Mouse (Mus musculus): Measurements from ENCODE around the gene Azin2. TPM values are rescaled to one million over a fixed set of nuclear protein-coding genes. Genes with fewer than 3 reads are reported as not detected.

Azin2 gene
- total RNA-seq, 1 experiment from 2014 or later, result 5.8 TPM

- ATAC-seq (replicated peaks; ENCODE audit: insufficient number of reproducible peaks, low FRiP score, low TSS enrichment, poor library complexity, severe bottlenecking), result no peak
Observed at GRCm38 (mm10) chr4:128981833-128982180, 19.6 kb upstream of the Azin2 start.

GRCm38 (mm10) chr4:128980890-128981832 is 18.9 kb upstream of the Azin2 start:
- ATAC-seq (replicated peaks; ENCODE audit: insufficient number of reproducible peaks, low FRiP score, low TSS enrichment, poor library complexity, severe bottlenecking), result peak; percentile 55

- ATAC-seq (replicated peaks; ENCODE audit: insufficient number of reproducible peaks, low FRiP score, low TSS enrichment, poor library complexity, severe bottlenecking), result no peak
Observed at GRCm38 (mm10) chr4:128978634-128979033, 16.4 kb upstream of the Azin2 start.

GRCm38 (mm10) chr4:128977217-128977616 is 15.0 kb upstream of the Azin2 start:
- no peak for ATAC-seq (replicated peaks; ENCODE audit: insufficient number of reproducible peaks, low FRiP score, low TSS enrichment, poor library complexity, severe bottlenecking)

- ATAC-seq (replicated peaks; ENCODE audit: insufficient number of reproducible peaks, low FRiP score, low TSS enrichment, poor library complexity, severe bottlenecking), result no peak
Observed at GRCm38 (mm10) chr4:128976577-128976976, 14.3 kb upstream of the Azin2 start.

GRCm38 (mm10) chr4:128974677-128975076 is 12.4 kb upstream of the Azin2 start:
- 0 out of 2 replicates have a peak, but pooled peaks have one; percentile 14 for ATAC-seq (replicated peaks; ENCODE audit: insufficient number of reproducible peaks, low FRiP score, low TSS enrichment, poor library complexity, severe bottlenecking)

GRCm38 (mm10) chr4:128971065-128971694 is 8.9 kb upstream of the Azin2 start:
- peak; percentile 76 for ATAC-seq (replicated peaks; ENCODE audit: insufficient number of reproducible peaks, low FRiP score, low TSS enrichment, poor library complexity, severe bottlenecking)

GRCm38 (mm10) chr4:128970417-128970807 is 8.2 kb upstream of the Azin2 start:
- no peak for ATAC-seq (replicated peaks; ENCODE audit: insufficient number of reproducible peaks, low FRiP score, low TSS enrichment, poor library complexity, severe bottlenecking)

- no peak for ATAC-seq (replicated peaks; ENCODE audit: insufficient number of reproducible peaks, low FRiP score, low TSS enrichment, poor library complexity, severe bottlenecking)
Observed at GRCm38 (mm10) chr4:128969607-128970416, 7.6 kb upstream of the Azin2 start.

GRCm38 (mm10) chr4:128969081-128969480 is 6.8 kb upstream of the Azin2 start:
- ATAC-seq (replicated peaks; ENCODE audit: insufficient number of reproducible peaks, low FRiP score, low TSS enrichment, poor library complexity, severe bottlenecking), result no peak

GRCm38 (mm10) chr4:128966751-128967150 is 4.5 kb upstream of the Azin2 start:
- ATAC-seq (replicated peaks; ENCODE audit: insufficient number of reproducible peaks, low FRiP score, low TSS enrichment, poor library complexity, severe bottlenecking), result no peak

- no peak for ATAC-seq (replicated peaks; ENCODE audit: insufficient number of reproducible peaks, low FRiP score, low TSS enrichment, poor library complexity, severe bottlenecking)
Observed at GRCm38 (mm10) chr4:128962926-128963290, 666 bp upstream of the Azin2 start.

GRCm38 (mm10) chr4:128961301-128962028 is 777 bp downstream of the Azin2 start:
- ATAC-seq (replicated peaks; ENCODE audit: insufficient number of reproducible peaks, low FRiP score, low TSS enrichment, poor library complexity, severe bottlenecking), result no peak

- no peak for ATAC-seq (replicated peaks; ENCODE audit: insufficient number of reproducible peaks, low FRiP score, low TSS enrichment, poor library complexity, severe bottlenecking)
Observed at GRCm38 (mm10) chr4:128959676-128960075, 2.6 kb downstream of the Azin2 start.

GRCm38 (mm10) chr4:128958849-128959248 is 3.4 kb downstream of the Azin2 start:
- ATAC-seq (replicated peaks; ENCODE audit: insufficient number of reproducible peaks, low FRiP score, low TSS enrichment, poor library complexity, severe bottlenecking), result no peak

- no peak for ATAC-seq (replicated peaks; ENCODE audit: insufficient number of reproducible peaks, low FRiP score, low TSS enrichment, poor library complexity, severe bottlenecking)
Observed at GRCm38 (mm10) chr4:128958156-128958555, 4.1 kb downstream of the Azin2 start.

GRCm38 (mm10) chr4:128957155-128957911 is 4.9 kb downstream of the Azin2 start:
- peak; percentile 84 for ATAC-seq (replicated peaks; ENCODE audit: insufficient number of reproducible peaks, low FRiP score, low TSS enrichment, poor library complexity, severe bottlenecking)

GRCm38 (mm10) chr4:128953851-128954250 is 8.4 kb downstream of the Azin2 start:
- no peak for ATAC-seq (replicated peaks; ENCODE audit: insufficient number of reproducible peaks, low FRiP score, low TSS enrichment, poor library complexity, severe bottlenecking)
